Mouse (Mus musculus) spleen, postnatal 14 days (tissue): ENCODE measurements around the gene Bmp5.
"Not testable (repeated sequence)": the region's sequence is repeated elsewhere in the genome, so short reads cannot be mapped to it uniquely, and the experiment has no call there.

Source experiments
- DNase-seq, 2 experiments: peaks; one replicate each; pipeline ENCODE4 v3.0.0; 2021 to 2022; ENCODE audit warnings: low spot score in 2 of 2

Gene Bmp5

GRCm38 (mm10) chr9:75775129-75775845 is at the start of gene Bmp5:
Gene Bmp5 (plus strand): TSS chr9:75775364.
- no peak for DNase-seq

GRCm38 (mm10) chr9:75760075-75760474 is 15.1 kb upstream of the Bmp5 start:
- no peak for DNase-seq

GRCm38 (mm10) chr9:75761567-75761966 is 13.6 kb upstream of the Bmp5 start:
- DNase-seq = no peak

- no peak for DNase-seq
Measured at GRCm38 (mm10) chr9:75762487-75762886, 12.7 kb upstream of the Bmp5 start.

- DNase-seq = no peak
Measured at GRCm38 (mm10) chr9:75764792-75765191, 10.4 kb upstream of the Bmp5 start.

- no peak for DNase-seq
Measured at GRCm38 (mm10) chr9:75766521-75766920, 8.6 kb upstream of the Bmp5 start.

GRCm38 (mm10) chr9:75769042-75769441 is 6.1 kb upstream of the Bmp5 start:
- DNase-seq = no peak

- no peak for DNase-seq
Measured at GRCm38 (mm10) chr9:75776153-75776552, 989 bp downstream of the Bmp5 start.

- no peak for DNase-seq
Measured at GRCm38 (mm10) chr9:75778762-75779346, 3.7 kb downstream of the Bmp5 start.

GRCm38 (mm10) chr9:75780558-75781276 is 5.6 kb downstream of the Bmp5 start:
- DNase-seq = no peak

GRCm38 (mm10) chr9:75781600-75781999 is 6.4 kb downstream of the Bmp5 start:
- DNase-seq = no peak

- DNase-seq = no peak
Measured at GRCm38 (mm10) chr9:75783573-75783972, 8.4 kb downstream of the Bmp5 start.

GRCm38 (mm10) chr9:75785959-75786358 is 10.8 kb downstream of the Bmp5 start:
- no peak for DNase-seq

GRCm38 (mm10) chr9:75787121-75787520 is 12.0 kb downstream of the Bmp5 start:
- DNase-seq = no peak

- DNase-seq = no peak
Measured at GRCm38 (mm10) chr9:75789879-75790428, 14.8 kb downstream of the Bmp5 start.

GRCm38 (mm10) chr9:75804940-75805339 is 29.8 kb downstream of the Bmp5 start:
- no peak for DNase-seq

- not testable (repeated sequence) for DNase-seq
Measured at GRCm38 (mm10) chr9:75808179-75808578, 33.0 kb downstream of the Bmp5 start.

- DNase-seq = no peak
Measured at GRCm38 (mm10) chr9:75808659-75809058, 33.5 kb downstream of the Bmp5 start.

- DNase-seq = no peak
Measured at GRCm38 (mm10) chr9:75815161-75815560, 40.0 kb downstream of the Bmp5 start.

- no peak for DNase-seq
Measured at GRCm38 (mm10) chr9:75818400-75818799, 43.2 kb downstream of the Bmp5 start.

- DNase-seq = no peak
Measured at GRCm38 (mm10) chr9:75832468-75832867, 57.3 kb downstream of the Bmp5 start.

- DNase-seq = no peak
Measured at GRCm38 (mm10) chr9:75833189-75833732, 58.1 kb downstream of the Bmp5 start.
